Mouse (Mus musculus) kidney, adult 18-20 months (tissue): Measurements from ENCODE around the gene Fmo2.

ENCODE experiments used
- DNase-seq: peaks from one replicate; pipeline ENCODE4 v3.0.0; 2021

Fmo2 gene

DNA sequence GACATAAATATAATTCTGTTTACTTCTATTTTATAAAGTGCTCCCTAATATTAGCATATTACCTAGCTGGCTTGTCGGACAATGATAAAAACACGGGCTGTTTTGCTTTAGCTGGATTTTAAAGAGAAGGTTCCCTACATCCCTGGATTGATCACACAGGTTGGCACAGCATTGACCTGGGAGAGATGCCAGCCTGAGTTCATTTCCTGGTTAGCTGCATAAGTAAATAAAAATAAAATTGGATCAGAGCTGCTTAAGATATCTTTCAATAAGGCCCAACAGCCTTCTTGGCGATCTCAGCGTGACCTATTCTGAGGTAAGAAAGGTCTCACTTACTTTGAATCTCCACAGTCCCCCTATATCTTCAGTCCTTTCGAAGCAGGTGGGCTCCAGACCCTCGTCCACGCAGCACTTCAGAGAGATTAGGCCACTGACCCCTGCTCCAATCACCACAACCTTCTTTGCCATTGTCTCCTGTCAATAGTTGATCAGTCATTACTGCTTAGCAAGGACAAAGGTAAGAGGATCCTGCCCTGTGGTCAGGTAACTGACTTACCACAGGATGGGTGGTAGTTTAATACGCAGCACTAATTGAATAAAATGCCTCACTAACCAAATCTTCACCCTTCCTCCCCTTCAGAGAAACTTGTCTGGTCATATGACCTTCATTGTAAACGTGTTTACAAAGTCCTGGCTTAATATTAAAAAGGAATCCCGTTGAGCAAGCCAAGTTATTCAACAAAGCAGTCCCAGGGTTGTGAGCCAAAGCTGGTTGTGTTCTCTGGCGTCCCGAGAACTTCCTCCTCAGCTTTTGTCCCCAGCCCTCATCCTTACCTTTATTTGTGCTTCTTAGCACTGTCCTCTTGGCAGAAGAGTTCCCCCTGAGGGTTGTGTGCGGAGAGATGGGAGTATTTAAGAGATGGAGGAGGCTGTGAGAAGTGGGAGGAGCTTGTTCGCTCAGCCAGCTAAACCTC lies at the start of gene Fmo2:
Gene Fmo2, minus strand, starts transcription at position 889 of the 974 bp plus-strand sequence.
- DNase-seq = peak; percentile 61

- DNase-seq = no peak
These were observed 49.4 kb upstream of the Fmo2 start for GRCm38 (mm10) chr1:162947934-162948333.

DNA sequence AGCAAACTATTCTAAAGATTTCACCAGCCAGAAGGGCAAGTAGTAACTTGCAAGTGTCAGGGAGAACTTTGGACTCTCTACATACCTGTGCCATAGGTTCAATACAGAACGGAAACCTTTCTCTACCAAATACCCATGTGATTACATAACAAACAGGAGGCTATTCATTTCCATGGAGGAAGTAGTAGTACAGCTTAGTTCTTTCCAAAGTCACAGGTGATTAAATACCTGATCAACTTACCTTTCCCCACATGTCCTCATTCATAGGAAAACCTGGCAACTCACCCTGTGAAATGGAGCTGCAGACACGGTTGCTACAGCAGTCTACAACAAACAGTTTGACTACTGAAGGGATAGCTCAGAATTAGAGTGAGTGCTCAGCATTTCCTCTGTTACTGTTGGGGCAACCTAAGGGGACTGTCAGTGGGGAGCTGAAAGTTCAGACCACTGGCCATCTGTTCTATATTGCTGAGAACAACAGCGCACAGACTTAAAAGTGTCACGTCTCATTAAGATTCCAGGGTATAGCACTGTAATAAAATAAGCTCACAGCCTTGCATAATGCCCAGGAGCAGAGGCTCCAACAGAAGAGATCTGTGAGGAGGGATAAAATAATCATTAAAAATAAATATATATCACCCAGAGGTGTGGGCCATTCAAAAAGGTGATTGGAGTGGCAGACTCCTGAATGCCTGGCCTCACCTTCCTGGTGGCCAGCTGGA lies 48.5 kb upstream of the Fmo2 start:
- DNase-seq = no peak

- no peak for DNase-seq
These were observed 45.2 kb upstream of the Fmo2 start for GRCm38 (mm10) chr1:162943700-162944099.

DNA sequence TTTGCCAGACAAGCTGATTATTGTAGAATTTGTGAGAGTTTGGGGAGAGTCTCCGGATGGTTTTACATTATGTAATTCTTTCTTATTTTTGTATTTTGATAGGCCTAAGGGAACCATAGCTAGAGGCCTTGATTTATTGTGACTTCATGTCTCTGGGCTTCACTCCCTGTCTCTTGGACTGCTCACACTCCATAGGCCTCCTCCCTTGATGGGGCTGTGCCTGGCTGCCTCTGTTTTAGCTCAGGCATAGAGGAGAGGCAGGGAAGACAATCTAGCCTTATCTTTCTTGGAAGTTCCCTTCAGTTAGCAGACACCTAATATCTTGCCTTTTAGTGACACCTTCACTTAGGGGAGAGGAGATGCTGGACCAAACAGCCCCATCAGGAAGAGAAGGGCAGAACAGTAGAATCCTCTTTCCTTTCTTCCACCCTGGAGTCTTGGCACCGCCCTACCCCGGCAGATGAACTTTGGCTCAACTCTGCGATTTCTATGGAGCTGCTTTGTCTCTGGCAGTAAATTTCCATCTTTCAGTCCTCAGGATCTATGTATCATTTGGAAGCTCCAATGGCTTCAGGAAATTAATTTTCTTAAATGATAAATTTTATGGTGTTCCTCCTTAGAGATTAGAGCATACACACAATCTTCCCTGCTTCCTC lies 40.3 kb upstream of the Fmo2 start:
- no peak for DNase-seq

- DNase-seq = no peak
These were observed 39.6 kb upstream of the Fmo2 start for GRCm38 (mm10) chr1:162937970-162938695.

- DNase-seq = no peak
These were observed 38.9 kb upstream of the Fmo2 start, which contains the start of gene Fmo6 for GRCm38 (mm10) chr1:162937415-162937814. Fmo6 (minus strand) TSS chr1:162937515.

DNA sequence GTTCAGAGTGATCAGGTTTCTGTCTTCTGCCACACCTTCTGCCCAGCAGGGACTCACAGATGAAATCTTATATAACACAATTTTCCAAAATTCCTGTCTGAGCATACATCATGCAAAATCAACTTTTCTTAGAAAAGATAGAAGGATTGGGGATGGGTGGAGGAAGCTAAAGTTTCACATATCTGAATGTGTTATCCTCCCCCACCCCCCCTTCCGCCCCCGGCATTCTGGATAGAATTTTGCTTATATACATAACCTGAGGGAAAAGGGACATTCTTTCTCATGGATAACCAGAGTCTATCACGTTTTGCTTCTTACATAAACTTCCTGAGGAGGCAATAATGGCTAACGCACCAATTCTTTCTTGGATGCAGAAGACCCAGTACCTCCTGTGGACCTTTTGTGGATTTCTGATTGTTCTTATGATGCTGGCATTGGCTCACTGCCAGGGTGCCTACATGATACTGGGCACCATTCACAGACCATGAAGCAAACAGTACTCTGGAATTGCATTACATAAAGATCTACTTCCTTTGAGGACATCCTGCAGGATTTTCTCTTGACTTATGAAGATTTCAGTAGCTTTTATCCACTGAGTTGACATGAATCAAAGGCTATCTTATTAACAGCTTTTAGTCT lies 36.0 kb upstream of the Fmo2 start:
- DNase-seq = no peak

- DNase-seq = no peak
These were observed 33.9 kb upstream of the Fmo2 start for GRCm38 (mm10) chr1:162932386-162932785.

DNA sequence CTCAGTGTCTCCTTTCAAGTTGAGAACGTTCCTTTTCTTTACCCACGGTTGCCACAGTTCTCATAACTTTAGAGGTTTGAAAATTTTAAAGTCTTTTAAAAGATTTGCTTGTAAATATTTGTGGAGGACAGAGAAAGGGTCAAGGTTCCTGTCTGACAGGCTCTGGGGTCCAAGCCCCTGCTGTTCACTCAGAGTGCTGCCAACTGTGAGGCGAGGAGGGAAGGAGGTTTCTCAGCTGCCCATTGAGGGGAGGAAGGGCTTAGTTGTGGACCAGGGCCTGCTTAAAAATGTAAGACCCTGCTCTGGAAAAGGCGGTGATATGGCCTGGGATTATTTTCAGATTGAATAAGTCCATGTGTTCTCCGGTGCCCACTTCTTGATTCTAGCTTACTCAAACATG lies 33.4 kb upstream of the Fmo2 start:
- no peak for DNase-seq

DNA sequence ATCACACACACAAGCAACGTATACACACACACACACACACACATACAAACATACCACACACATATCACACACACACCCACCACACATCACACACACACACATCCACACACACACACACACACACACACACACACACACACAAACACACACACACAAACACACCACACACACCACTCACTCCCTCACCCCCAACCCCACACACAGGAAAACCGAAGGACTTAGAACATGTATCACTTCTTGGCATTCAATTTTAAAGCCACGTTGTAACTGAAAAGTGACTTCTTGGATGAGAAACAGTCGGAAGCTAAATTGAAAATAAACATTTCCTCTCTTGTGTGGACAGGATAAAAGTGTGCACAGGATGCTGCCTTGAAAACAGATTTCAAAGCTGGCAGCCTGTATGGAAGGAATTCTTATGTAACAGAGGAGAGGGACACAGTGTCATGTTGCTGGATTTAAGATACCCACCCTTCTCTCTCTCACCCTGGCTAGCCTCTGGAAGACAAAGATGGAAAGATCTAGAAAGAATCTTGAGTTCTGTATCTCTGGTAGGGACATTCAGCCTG lies 32.9 kb upstream of the Fmo2 start:
- DNase-seq = no peak

DNA sequence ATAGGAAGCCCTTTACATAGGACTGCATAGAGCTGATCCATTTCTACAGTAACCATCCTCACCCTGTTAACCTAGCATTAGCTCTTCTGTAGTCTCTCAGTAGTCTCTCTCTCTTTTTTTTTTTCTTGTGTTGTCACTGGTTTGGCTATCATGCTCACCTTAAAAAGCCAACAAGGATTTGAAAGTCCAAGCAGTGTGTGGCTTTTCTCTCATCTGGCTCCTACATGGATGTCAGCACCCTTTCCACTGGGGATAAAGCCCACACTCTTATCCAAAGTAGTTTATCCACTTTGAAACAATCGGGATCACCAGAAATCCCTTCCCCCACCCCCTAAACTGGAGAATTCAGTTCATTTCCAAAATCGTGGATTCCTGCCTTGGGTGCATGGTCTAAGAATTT lies 32.1 kb upstream of the Fmo2 start:
- DNase-seq = no peak

- no peak for DNase-seq
These were observed 30.6 kb upstream of the Fmo2 start for GRCm38 (mm10) chr1:162929146-162929545.

- no peak for DNase-seq
These were observed 26.6 kb upstream of the Fmo2 start for GRCm38 (mm10) chr1:162925121-162925520.

DNA sequence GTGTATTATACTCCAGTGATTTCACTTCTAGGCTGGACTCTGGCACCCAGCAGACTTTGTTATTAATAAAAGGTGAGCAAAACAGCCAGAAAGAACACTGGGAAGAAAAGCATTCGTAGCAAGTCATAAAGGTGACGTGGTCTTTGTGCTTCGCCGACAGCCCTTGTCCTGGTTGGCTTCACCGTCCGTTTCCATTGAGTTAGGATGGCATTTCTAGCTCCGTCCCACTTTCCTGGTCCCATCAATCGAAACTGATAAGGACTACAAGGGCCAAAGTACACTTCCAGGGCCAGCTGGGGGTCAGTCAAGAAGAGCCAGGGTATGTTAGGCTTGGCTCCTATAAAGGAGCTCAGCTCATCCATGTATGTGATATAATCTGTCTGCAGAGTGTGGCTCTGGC lies 18.1 kb upstream of the Fmo2 start:
- DNase-seq = no peak

DNA sequence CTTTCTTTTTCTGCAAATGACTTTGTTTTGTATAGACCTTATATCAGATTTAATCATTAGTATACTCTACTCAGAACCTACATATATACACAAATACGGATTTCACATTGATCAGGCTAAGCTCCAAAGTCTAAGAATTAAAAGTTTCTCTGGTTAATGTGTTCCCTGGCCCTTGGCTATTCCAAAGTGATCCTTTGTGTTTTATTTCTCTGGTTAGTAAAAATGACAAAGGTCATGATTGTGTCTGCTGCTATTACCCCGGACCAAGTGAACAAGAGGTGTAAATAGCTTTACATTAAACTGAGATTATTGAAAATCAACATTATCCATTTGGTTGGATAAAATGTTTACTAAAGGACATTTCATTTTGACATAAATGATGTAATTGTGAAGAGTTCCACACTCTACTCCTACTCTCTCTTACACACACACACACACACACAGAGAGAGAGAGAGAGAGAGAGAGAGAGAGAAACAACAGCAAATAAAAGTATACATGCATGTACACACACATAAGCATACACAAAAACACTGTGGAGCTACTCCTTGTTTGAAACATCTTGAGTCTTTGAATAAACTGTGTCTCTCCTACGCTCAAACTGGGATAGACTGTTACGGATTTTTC lies 16.5 kb upstream of the Fmo2 start:
- no peak for DNase-seq

- no peak for DNase-seq
These were observed 13.6 kb upstream of the Fmo2 start for GRCm38 (mm10) chr1:162912085-162912484.

- no peak for DNase-seq
These were observed 3.4 kb upstream of the Fmo2 start for GRCm38 (mm10) chr1:162901879-162902278.

DNA sequence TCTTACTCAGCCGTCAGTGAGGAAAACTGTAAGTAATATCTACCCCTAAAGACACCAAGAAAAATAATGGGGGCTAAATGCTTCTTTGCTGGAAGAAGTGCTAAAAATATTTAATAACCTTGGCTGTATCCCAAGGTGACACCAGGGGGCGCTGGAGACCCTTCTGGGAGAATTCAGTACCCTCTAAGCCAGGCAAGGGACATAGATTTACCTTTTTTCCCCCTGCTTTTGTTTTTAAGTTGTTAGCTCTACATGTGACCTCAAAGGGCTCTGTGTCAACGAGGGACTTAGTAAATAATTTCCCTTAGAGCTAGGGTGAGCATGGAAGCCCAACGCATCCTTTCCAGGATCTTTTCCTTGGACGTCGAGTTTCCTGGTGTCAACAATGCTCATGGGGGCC lies 2.6 kb downstream of the Fmo2 start:
- DNase-seq = peak; percentile 80

GRCm38 (mm10) chr1:162893014-162893413 lies 5.5 kb downstream of the Fmo2 start:
- DNase-seq = no peak

DNA sequence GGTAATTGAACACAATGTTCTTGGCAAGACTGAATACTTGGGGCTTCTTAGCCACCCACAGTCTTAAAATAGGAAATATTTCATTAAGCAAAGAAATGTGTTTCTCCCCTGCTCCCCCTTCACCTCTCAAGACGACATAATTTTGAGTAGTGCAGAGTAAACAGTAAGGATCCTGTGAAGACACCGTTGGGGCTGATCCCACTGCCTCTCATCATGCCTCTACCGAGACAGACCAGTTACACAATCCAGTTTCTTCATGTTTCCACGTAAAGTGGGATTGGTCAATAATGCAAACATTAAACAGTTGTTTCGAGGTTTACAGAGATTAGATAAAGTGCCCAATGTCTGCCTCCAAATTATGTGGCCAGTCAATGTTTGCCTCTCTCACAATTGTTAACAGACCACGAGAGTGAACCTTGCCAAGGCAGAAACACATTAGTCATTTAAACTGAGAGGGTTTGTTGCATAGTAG lies 6.5 kb downstream of the Fmo2 start:
- no peak for DNase-seq
